Comparison of ENCODE assay signal across 18 mouse cellular contexts in genomic region chr11:76239750-76240149, GRCm38 (mm10). TPM values are rescaled to one million over a fixed set of nuclear protein-coding genes. Genes with fewer than 3 reads are reported as not detected.
DNase-seq lines count a peak whose midpoint lies in the region; ATAC-seq and TF ChIP-seq lines count a peak whose summit lies in the region.
"Had no signal": no experiment of that assay in that cellular context is flagged by ENCODE, and none has a peak within 500 bp of the region (broad histone marks: within the 10 kb centered on the region; RNA-seq: fewer than 3 reads in every experiment).

No protein-coding gene starts in this region.

- H3K79me2 ChIP-seq in CH12.LX (replicated peaks; ENCODE audit: control insufficient read depth, extremely low read depth, insufficient read depth, poor library complexity, severe bottlenecking) = peaks cover 9% of the 10 kb centered on the region

- no peak for TF ChIP-seq RAD21 in CH12.LX (IDR thresholded peaks at IDR 0.05; ENCODE audit: low read depth, low read length)

- ATAC-seq in megakaryocyte-erythroid progenitor cell, adult 5-6 weeks (replicated peaks; ENCODE audit: low FRiP score, low TSS enrichment, poor library complexity, severe bottlenecking) = no peak
- ATAC-seq: activated CD4-positive, CD25-positive, alpha-beta regulatory T cell, adult 4 months; CD4-positive, CD25-positive, alpha-beta regulatory T cell, adult 4 months; Patski had no signal

- H3K27me3 ChIP-seq in CH12.LX (replicated peaks) = no peaks in the 10 kb centered on the region
- H3K27me3 ChIP-seq: Patski had no signal

- in situ Hi-C loops in CH12.LX (cut with MboI; ENCODE audit: low pct_ligation_motif_present, low pct_unique_long_range_greater_than_20kb, low sequenced_read_pairs) = no loop called here

- no peak for DNase-seq in CH12.LX (ENCODE audit: extremely low read depth)
- DNase-seq: adrenal gland, adult 2 months; adrenal gland, adult 8-10 months; adrenal gland, postnatal 10 days; adrenal gland, postnatal 14 days; adrenal gland, postnatal 25 days; adrenal gland, postnatal 36 days; B cell, adult 2 months; cerebellum, adult 11 months; cerebellum, adult 11-12 months; cerebellum, adult 18-20 months; cerebellum, adult 2 months; cerebellum, adult 8-10 months had no signal

- TF ChIP-seq EP300 in CH12.LX (IDR thresholded peaks at IDR 0.05; ENCODE audit: low read length) = peak; percentile 70

- peaks cover 25 to 58% of the 10 kb centered on the region in 2 experiments for H3K36me3 ChIP-seq in CH12.LX (replicated peaks in 1 of 2; ENCODE audit: control insufficient read depth in 1 of 2, insufficient read depth in 1 of 2, low read length in 1 of 2)

- no peak for TF ChIP-seq CTCF in CH12.LX (conservative IDR thresholded peaks at IDR 0.05 in 1 of 2, IDR thresholded peaks at IDR 0.05 in 1 of 2; ENCODE audit: low read depth in 2 of 2, low read length in 2 of 2)

- dilution Hi-C loops in CH12.LX (cut with MboI; ENCODE audit: extremely low pct_ligation_motif_present, extremely low pct_unique_long_range_greater_than_20kb, low sequenced_read_pairs) = no loop called here

- H3K9me3 ChIP-seq in CH12.LX (replicated peaks; ENCODE audit: low read length) = no peaks in the 10 kb centered on the region
- H3K9me3 ChIP-seq: G1E had no signal

- H3K4me1 ChIP-seq in CH12.LX (ENCODE audit: control insufficient read depth in 1 of 2, insufficient read depth in 2 of 2) = peaks cover 3 to 37% of the 10 kb centered on the region in 2 experiments

- no peak overlapping the region for H3K27ac ChIP-seq in CH12.LX (ENCODE audit: insufficient read depth, low read depth)

- no peak for TF ChIP-seq POLR2A in CH12.LX (IDR thresholded peaks at IDR 0.05; ENCODE audit: low read depth, low read length)

- no peak overlapping the region for H3K4me2 ChIP-seq in CH12.LX (ENCODE audit: insufficient read depth, low read depth, poor library complexity, severe bottlenecking)

- no peak overlapping the region for H3K9ac ChIP-seq in CH12.LX (ENCODE audit: insufficient read depth, low read depth)

- no peak overlapping the region for H3K4me3 ChIP-seq in CH12.LX (replicated peaks in 1 of 3; ENCODE audit: low read depth in 2 of 3, low read length in 2 of 3, poor library complexity in 1 of 3)

TF ChIP-seq in CH12.LX, 34 proteins besides CTCF, POLR2A, EP300 and RAD21:
- TF ChIP-seq NRF1 (IDR thresholded peaks at IDR 0.05; ENCODE audit: low read depth, low read length) (no peak), MYC (IDR thresholded peaks at IDR 0.05; ENCODE audit: low read depth, low read length) (no peak), SMC3 (IDR thresholded peaks at IDR 0.05; ENCODE audit: low read depth, low read length) (no peak), JUN (IDR thresholded peaks at IDR 0.05; ENCODE audit: insufficient read depth, low read depth, low read length) (peak; percentile 76)

RNA-seq across cellular contexts. Expression of gene Mrm3, which starts 3.8 kb away (rescaled TPM):
- 40.2 and 52.0 TPM in 2 replicates for total RNA-seq in CH12.LX (2012; rRNA removed)
- 35.1 and 40.6 TPM in 2 replicates for total RNA-seq in CH12.LX (2014; rRNA removed)
- polyA plus RNA-seq in CH12.LX (2012; ENCODE audit: insufficient read length, low read depth) = 41.2 and 41.6 TPM in 2 replicates
- 24.0 and 31.8 TPM in 2 replicates for total RNA-seq in megakaryocyte-erythroid progenitor cell, adult 5-6 weeks (2014; fragmentation: Nextera tagmentation)
- 58.5 and 63.2 TPM in 2 replicates for total RNA-seq in megakaryocyte-erythroid progenitor cell, adult 5-6 weeks (2017)

RNA-seq across cellular contexts. Expression of gene Glod4, which starts 3.8 kb away (rescaled TPM):
- 189 and 190 TPM in 2 replicates for total RNA-seq in CH12.LX (2012; rRNA removed)
- 161 and 186 TPM in 2 replicates for total RNA-seq in CH12.LX (2014; rRNA removed)
- 121 and 158 TPM in 2 replicates for polyA plus RNA-seq in CH12.LX (2012; ENCODE audit: insufficient read length, low read depth)
- 65.0 and 70.4 TPM in 2 replicates for total RNA-seq in megakaryocyte-erythroid progenitor cell, adult 5-6 weeks (2014; fragmentation: Nextera tagmentation)
- total RNA-seq in megakaryocyte-erythroid progenitor cell, adult 5-6 weeks (2017) = 203 and 253 TPM in 2 replicates

RNA-seq across cellular contexts. Expression of gene Gemin4, which starts 22.3 kb away (rescaled TPM):
- total RNA-seq in CH12.LX (2012; rRNA removed) = 41.3 and 57.2 TPM in 2 replicates
- total RNA-seq in CH12.LX (2014; rRNA removed) = 44.4 and 51.6 TPM in 2 replicates
- 34.2 and 46.5 TPM in 2 replicates for polyA plus RNA-seq in CH12.LX (2012; ENCODE audit: insufficient read length, low read depth)
- total RNA-seq in megakaryocyte-erythroid progenitor cell, adult 5-6 weeks (2014; fragmentation: Nextera tagmentation) = 22.8 and 24.4 TPM in 2 replicates
- total RNA-seq in megakaryocyte-erythroid progenitor cell, adult 5-6 weeks (2017) = 22.4 and 26.6 TPM in 2 replicates

RNA-seq across cellular contexts. Expression of gene Dbil5, which starts 22.3 kb away (rescaled TPM):
- total RNA-seq in CH12.LX (2012; rRNA removed) = 0.97 and 1.6 TPM in 2 replicates
- 1.3 and 1.4 TPM in 2 replicates for total RNA-seq in CH12.LX (2014; rRNA removed)
- polyA plus RNA-seq in CH12.LX (2012; ENCODE audit: insufficient read length, low read depth) = 1.5 TPM in 1 of 2 replicates, not detected in the other
- not detected in 2 replicates for total RNA-seq in megakaryocyte-erythroid progenitor cell, adult 5-6 weeks (2014; fragmentation: Nextera tagmentation)
- not detected in 2 replicates for total RNA-seq in megakaryocyte-erythroid progenitor cell, adult 5-6 weeks (2017)
- total RNA-seq: adrenal gland, postnatal 36 days had no signal
- polyA plus RNA-seq: activated CD4-positive, CD25-positive, alpha-beta regulatory T cell, adult 4 months; adrenal gland, adult 2 months had no signal
